Mouse (Mus musculus) left cerebral cortex, postnatal 4 days (tissue): ENCODE results near the gene Plch1. TPM values are rescaled to one million over a fixed set of nuclear protein-coding genes. Genes with fewer than 3 reads are reported as not detected.

Experiments
- DNase-seq: peaks from one replicate; pipeline ENCODE4 v3.0.0-alpha.2; 2022
- intact Hi-C: fragments of 180-260 bp; cut with DNase I; formaldehyde crosslinking; loops from one replicate; pipeline ENCODE4 v1.15.1; 2025
- total RNA-seq, 2 experiments: library from RNA; stranded (reverse); gene quantifications; 2 replicates each; pipeline ENCODE4 v1.2.3; 2021

The Plch1 gene
- total RNA-seq: 1 to 10 TPM; 7.6 to 9.0 TPM

DNA sequence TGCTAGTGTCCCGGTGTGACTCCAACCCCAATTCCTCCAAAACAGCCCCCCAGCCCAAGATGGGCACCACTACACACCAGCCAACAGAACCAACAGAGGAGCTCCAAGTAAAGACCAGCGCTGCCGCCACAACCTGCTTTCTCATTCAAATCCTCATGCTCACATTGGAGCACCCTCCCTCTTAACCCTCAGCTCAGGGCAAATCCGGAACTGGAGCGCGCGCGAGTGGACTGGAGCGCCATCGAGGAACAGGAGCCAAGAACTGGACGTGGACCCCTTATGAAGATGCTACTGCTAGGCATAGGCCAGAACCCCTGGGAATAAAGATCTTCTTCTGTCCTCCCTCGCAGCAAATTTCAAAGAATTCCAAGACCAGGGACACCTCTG is at the start of gene Plch1:
TSS of gene Plch1 (minus strand) at position 164 of the 387 bp plus-strand sequence.
- intact Hi-C loops: no loop called here
- DNase-seq: peak; percentile 76

DNA sequence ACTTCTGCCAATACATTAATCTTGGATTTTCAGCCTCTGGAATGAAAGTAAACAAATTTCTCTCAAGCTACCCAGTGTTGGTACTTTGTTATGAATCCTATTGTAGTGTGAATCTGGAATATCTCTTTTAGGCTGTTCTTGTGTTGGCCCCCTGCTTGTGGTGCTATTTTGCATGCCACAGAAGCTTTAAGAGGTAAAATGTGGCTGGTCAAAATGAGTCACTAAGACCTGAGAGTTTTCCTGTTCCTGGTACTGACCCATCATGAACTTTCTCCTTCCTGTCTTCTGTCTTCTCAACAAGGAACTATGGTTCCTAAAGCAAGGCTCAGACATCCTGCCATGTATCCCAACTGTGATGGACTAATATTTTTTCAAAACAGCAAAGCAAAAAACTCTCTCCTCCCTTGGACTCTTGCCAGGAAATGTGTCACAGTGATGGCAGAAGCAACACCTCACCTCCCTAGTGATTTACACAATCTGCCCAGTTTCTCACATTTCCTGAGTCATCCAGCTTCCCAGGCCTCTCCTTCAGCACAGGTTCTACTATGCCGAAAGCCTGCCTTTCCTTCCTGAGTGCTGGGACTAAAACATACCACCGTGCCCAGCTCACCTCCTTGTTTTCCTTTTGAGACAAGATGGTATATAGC is 42.1 kb upstream of the Plch1 start:
- intact Hi-C loops: no loop called here
- DNase-seq: no peak

- intact Hi-C loops: no loop called here
- peak; percentile 7 for DNase-seq
These were observed 39.7 kb upstream of the Plch1 start for GRCm38 (mm10) chr3:63938928-63939327.

GRCm38 (mm10) chr3:63928878-63929859 is 29.9 kb upstream of the Plch1 start, which contains the start of gene E130311K13Rik:
E130311K13Rik (minus strand) TSS chr3:63929472.
- DNase-seq: peak; percentile 92
- intact Hi-C loops: no loop called here

DNA sequence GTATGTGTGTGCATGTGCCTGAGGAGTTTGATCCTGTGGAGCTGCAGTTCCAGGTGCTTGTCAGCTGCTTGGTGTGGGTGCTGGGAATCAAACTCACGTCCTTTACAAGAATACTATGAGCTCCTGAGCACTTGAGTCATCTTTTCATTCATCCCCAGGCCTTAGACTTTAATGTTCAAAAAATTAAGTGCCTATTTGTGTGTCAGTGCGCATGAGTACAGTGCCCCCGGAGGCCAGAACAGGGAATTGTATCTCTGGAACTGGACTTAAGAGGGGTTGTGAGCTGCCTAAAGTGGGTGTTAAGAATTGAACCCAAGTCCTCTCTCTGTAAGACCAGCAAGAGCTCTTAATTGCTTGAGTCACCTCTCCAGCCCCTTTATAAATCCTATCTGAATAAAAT is 20.4 kb upstream of the Plch1 start:
- intact Hi-C loops: no loop called here
- DNase-seq: no peak

DNA sequence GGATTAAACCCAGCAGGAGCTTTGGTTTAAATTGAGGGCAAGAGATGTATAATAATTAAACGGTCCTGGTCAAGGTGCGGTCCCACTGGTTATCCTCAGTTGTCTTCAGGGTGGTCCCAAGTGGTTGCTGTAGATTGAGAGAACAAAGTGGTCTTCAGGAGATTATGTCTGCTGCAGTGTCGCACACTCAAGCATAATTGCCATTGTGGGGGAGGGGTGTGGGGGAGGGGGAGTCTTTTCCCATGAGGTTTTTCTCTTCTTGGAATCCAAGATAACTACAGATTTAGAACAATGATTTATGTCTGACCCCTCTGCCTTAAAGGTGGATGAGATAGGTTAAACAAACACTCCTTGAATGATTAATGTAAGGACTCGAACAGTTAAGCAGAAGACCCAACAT is 11.0 kb upstream of the Plch1 start:
- intact Hi-C loops: no loop called here
- no peak for DNase-seq

DNA sequence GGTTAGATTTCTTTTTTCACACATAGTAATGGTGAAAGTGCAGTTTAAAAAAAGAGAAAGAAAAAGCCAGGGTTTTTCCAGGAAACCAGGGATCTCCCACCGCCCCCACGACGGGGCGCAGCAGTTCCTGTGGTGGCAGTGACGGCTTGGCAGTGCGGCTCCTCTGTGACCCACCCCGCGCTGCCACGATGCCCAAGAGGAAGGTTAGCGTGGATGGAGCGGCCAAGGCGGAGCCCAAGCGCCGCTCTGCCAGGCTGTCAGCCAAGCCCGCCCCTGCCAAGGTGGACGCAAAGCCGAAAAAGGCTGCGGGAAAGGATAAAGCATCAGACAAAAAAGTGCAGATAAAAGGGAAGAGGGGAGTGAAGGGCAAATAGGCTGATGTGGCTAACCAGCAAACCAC is 6.0 kb upstream of the Plch1 start:
- DNase-seq: peak; percentile 35
- intact Hi-C loops: no loop called here

DNA sequence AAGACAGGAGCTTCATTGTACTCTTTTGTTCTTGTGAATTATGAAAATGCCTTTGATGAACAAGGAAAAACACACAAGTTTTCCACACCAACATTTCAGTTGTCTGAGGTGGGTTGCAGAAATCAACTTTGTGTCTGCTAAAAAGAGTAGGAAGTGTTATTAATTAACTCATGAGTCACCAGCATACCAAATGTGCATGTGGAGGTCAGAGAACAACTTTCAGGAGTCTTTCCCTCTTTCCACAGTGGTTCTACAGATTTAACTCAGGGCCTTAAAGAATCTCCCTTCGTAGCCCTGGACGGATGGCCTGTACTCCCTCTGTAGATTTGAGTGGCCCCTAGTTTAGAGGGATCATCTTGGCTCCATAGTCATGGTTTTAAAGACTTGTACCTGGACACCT is 4.9 kb upstream of the Plch1 start:
- intact Hi-C loops: no loop called here
- no peak for DNase-seq

DNA sequence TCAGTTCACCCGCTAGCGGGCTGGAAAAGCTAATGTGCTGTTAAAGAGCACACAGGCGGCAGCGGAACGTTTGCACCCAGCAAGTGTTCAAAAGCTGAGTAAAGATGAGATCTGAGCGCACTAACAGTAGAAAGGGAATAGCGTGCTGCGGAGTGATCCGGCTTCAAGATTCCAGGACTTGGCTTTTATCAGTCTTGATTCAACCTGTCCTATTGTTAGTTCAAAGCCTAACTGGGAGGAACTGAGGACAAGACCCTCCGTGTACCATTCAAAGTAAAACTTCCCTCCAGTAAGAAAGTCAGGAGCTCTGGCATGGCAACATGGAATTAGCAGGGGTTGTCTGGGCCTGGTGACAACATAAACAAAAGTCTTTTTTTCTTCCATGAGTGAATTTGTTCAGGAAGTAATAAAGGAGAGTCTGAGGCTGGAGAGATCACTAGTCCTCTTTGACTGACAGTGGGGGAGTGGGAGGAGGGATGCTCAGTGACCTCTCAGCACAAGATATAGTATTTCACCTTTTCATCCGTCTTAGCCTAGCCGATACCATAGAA is 824 bp upstream of the Plch1 start:
- DNase-seq: peak; percentile 5
- intact Hi-C loops: no loop called here

GRCm38 (mm10) chr3:63898581-63899308 is 527 bp downstream of the Plch1 start:
- peak; percentile 89 for DNase-seq
- intact Hi-C loops: no loop called here

- intact Hi-C loops: no loop called here
- DNase-seq: no peak
These were observed 2.1 kb downstream of the Plch1 start for GRCm38 (mm10) chr3:63897177-63897576.

- no peak for DNase-seq
- intact Hi-C loops: no loop called here
These were observed 3.0 kb downstream of the Plch1 start for GRCm38 (mm10) chr3:63896303-63896702.

DNA sequence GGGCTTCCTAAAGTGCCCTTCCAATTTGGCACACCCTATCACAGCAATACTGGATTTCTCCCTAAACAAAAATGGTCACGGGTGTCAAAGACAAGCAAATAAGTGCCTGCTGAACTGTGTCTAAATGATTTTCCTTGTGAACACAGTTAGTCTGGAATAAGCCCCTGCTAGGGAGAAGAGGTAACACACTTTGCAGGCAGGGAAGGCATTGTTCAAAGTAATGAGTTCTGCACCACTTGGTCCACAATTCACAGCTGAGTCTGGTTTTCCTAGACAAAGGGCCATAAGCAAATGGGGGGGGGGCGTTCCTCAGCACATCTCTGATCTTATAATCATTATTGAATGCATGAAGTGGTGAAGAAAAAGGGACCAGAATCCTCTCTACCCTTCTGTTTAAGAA is 3.5 kb downstream of the Plch1 start:
- intact Hi-C loops: no loop called here
- DNase-seq: no peak

DNA sequence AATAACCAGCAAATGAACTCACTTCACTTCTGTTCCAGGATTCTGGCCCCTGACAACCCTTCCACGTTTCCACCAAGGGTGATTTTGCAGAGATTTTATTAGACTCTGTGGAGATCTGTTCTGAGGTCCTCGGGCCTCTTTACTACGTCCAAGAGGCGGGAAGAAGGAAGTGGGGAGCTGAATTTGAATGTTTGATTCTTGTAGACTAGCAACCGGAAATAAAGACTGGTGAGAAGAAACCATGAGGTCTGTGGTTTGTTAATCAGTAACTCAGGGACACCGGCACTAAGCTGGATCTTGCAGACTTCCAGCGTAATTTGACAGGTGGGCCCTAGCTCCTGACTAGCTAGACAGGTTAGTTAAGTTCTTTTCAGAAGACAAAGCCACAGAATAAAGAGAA is 5.6 kb downstream of the Plch1 start:
- DNase-seq: no peak
- intact Hi-C loops: no loop called here

GRCm38 (mm10) chr3:63892154-63892553 is 7.1 kb downstream of the Plch1 start:
- intact Hi-C loops: no loop called here
- DNase-seq: no peak

- no peak for DNase-seq
- intact Hi-C loops: no loop called here
These were observed 18.2 kb downstream of the Plch1 start for GRCm38 (mm10) chr3:63881065-63881464.

GRCm38 (mm10) chr3:63878995-63879666 is 20.1 kb downstream of the Plch1 start:
- no peak for DNase-seq
- intact Hi-C loops: no loop called here

GRCm38 (mm10) chr3:63872818-63873217 is 26.5 kb downstream of the Plch1 start:
- intact Hi-C loops: no loop called here
- no peak for DNase-seq

GRCm38 (mm10) chr3:63871249-63871648 is 28.0 kb downstream of the Plch1 start:
- DNase-seq: no peak
- intact Hi-C loops: no loop called here

DNA sequence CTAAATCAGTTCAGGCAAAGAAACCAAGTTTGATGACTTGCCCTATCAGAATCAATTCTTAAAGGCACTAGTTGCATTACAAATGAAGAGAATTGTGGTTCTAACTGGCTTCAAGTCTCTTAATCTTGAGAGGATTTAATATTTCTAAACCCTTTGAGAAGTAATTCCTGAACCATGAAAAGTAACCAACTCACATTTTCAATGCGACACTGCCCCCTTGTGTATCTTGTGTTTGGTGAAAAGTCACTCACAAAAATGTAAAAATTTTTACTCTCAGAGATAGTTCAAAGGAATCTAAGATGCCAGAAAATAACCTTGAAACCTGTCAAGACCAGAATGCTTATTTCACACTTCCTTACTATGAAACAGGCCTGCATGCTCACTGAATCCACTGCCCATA is 31.0 kb downstream of the Plch1 start:
- peak; percentile 36 for DNase-seq
- intact Hi-C loops: loop anchor here (2.0 to 10.0 kb wide), 3 partner anchors 297 to 943 kb away; no protein-coding TSS in a partner anchor
